20 mouse cellular contexts compared by ENCODE assay signal in genomic region chrX:144081146-144081545, GRCm38 (mm10).
A peak's percentile ranks its signal among the peaks of the same experiment; 100 is the strongest.
DNase-seq lines count a peak whose midpoint lies in the region; ATAC-seq and TF ChIP-seq lines count a peak whose summit lies in the region.
"Had no signal": no experiment of that assay in that cellular context is flagged by ENCODE, and none has a peak within 500 bp of the region (broad histone marks: within the 10 kb centered on the region; RNA-seq: fewer than 3 reads in every experiment).

No protein-coding gene starts in this region.

- peak; percentile 48 for DNase-seq in hindbrain, postnatal 0 days (ENCODE audit: low spot score)
- peak; percentile 48 for DNase-seq in midbrain, embryonic 14.5 days
- DNase-seq in NIH3T3 (ENCODE audit: low read depth) = peak; percentile 19
- no peak for DNase-seq in right cerebral cortex, adult 18-20 months
- DNase-seq: adrenal gland, adult 8-10 months; cerebellum, adult 2 months; gastrocnemius, postnatal 36 days; kidney, adult 11 months; kidney, postnatal 25 days; liver, embryonic 13.5 days; lung, postnatal 36 days; right cerebral cortex, postnatal 4 days; thymus, adult 18-20 months had no signal

- no peaks in the 10 kb centered on the region for H3K36me3 ChIP-seq in hindbrain, postnatal 0 days (ENCODE audit: insufficient read depth, low read length)
- H3K36me3 ChIP-seq in hindbrain, embryonic 13.5 days = no peaks in the 10 kb centered on the region
- no peaks in the 10 kb centered on the region for H3K36me3 ChIP-seq in midbrain, embryonic 14.5 days (ENCODE audit: control insufficient read depth, insufficient read depth, low read length)
- H3K36me3 ChIP-seq in midbrain, embryonic 15.5 days (replicated peaks) = no peaks in the 10 kb centered on the region
- no peaks in the 10 kb centered on the region for H3K36me3 ChIP-seq in forebrain, embryonic 13.5 days (ENCODE audit: poor library complexity, severe bottlenecking)
- H3K36me3 ChIP-seq: hindbrain, embryonic 12.5 days; liver, embryonic 13.5 days; midbrain, embryonic 13.5 days had no signal

- H3K9me3 ChIP-seq in hindbrain, postnatal 0 days (ENCODE audit: low read length) = no peaks in the 10 kb centered on the region
- no peaks in the 10 kb centered on the region for H3K9me3 ChIP-seq in hindbrain, embryonic 13.5 days
- H3K9me3 ChIP-seq in midbrain, embryonic 14.5 days (ENCODE audit: control insufficient read depth, low read length) = no peaks in the 10 kb centered on the region
- H3K9me3 ChIP-seq in midbrain, embryonic 15.5 days = no peaks in the 10 kb centered on the region
- H3K9me3 ChIP-seq in forebrain, embryonic 13.5 days (replicated peaks) = no peaks in the 10 kb centered on the region
- H3K9me3 ChIP-seq: hindbrain, embryonic 12.5 days; liver, embryonic 13.5 days; midbrain, embryonic 13.5 days had no signal

- H3K4me1 ChIP-seq in hindbrain, postnatal 0 days (ENCODE audit: insufficient read depth, low read length) = no peaks in the 10 kb centered on the region
- H3K4me1 ChIP-seq in hindbrain, embryonic 13.5 days (replicated peaks) = no peaks in the 10 kb centered on the region
- H3K4me1 ChIP-seq in midbrain, embryonic 14.5 days (ENCODE audit: control insufficient read depth, insufficient read depth, low read length) = no peaks in the 10 kb centered on the region
- H3K4me1 ChIP-seq in midbrain, embryonic 15.5 days = no peaks in the 10 kb centered on the region
- H3K4me1 ChIP-seq in forebrain, embryonic 13.5 days = no peaks in the 10 kb centered on the region
- H3K4me1 ChIP-seq: hindbrain, embryonic 12.5 days; liver, embryonic 13.5 days; midbrain, embryonic 13.5 days had no signal

- H3K4me3 ChIP-seq in hindbrain, postnatal 0 days (ENCODE audit: low read length) = no peak overlapping the region
- H3K4me3 ChIP-seq in hindbrain, embryonic 13.5 days = no peak overlapping the region
- no peak overlapping the region for H3K4me3 ChIP-seq in midbrain, embryonic 14.5 days (replicated peaks; ENCODE audit: low read depth, low read length)
- H3K4me3 ChIP-seq in midbrain, embryonic 15.5 days = no peak overlapping the region
- no peak overlapping the region for H3K4me3 ChIP-seq in forebrain, embryonic 13.5 days
- H3K4me3 ChIP-seq: hindbrain, embryonic 12.5 days; liver, embryonic 13.5 days; midbrain, embryonic 13.5 days had no signal

- H3K27me3 ChIP-seq in hindbrain, postnatal 0 days (ENCODE audit: insufficient read depth, low read length) = no peaks in the 10 kb centered on the region
- H3K27me3 ChIP-seq in hindbrain, embryonic 13.5 days = no peaks in the 10 kb centered on the region
- H3K27me3 ChIP-seq in midbrain, embryonic 14.5 days (ENCODE audit: control insufficient read depth, insufficient read depth, low read length) = no peaks in the 10 kb centered on the region
- H3K27me3 ChIP-seq in midbrain, embryonic 15.5 days (replicated peaks) = no peaks in the 10 kb centered on the region
- no peaks in the 10 kb centered on the region for H3K27me3 ChIP-seq in forebrain, embryonic 13.5 days
- H3K27me3 ChIP-seq: hindbrain, embryonic 12.5 days; liver, embryonic 13.5 days; midbrain, embryonic 13.5 days had no signal

- H3K4me2 ChIP-seq in hindbrain, postnatal 0 days (ENCODE audit: low read depth, low read length) = no peak overlapping the region
- H3K4me2 ChIP-seq in hindbrain, embryonic 13.5 days = no peak overlapping the region
- H3K4me2 ChIP-seq in midbrain, embryonic 14.5 days (ENCODE audit: low read length) = no peak overlapping the region
- H3K4me2 ChIP-seq in midbrain, embryonic 15.5 days = no peak overlapping the region
- no peak overlapping the region for H3K4me2 ChIP-seq in forebrain, embryonic 13.5 days
- H3K4me2 ChIP-seq: hindbrain, embryonic 12.5 days; liver, embryonic 13.5 days; midbrain, embryonic 13.5 days had no signal

- no peak overlapping the region for H3K27ac ChIP-seq in hindbrain, postnatal 0 days
- H3K27ac ChIP-seq in hindbrain, embryonic 13.5 days = no peak overlapping the region
- H3K27ac ChIP-seq in midbrain, embryonic 14.5 days (replicated peaks; ENCODE audit: low read depth, low read length) = no peak overlapping the region
- H3K27ac ChIP-seq in midbrain, embryonic 15.5 days = no peak overlapping the region
- no peak overlapping the region for H3K27ac ChIP-seq in forebrain, embryonic 13.5 days
- H3K27ac ChIP-seq: hindbrain, embryonic 12.5 days; liver, embryonic 13.5 days; midbrain, embryonic 13.5 days had no signal

- ATAC-seq in hindbrain, postnatal 0 days = no peak
- no peak for ATAC-seq in hindbrain, embryonic 13.5 days (ENCODE audit: low FRiP score)
- ATAC-seq in midbrain, embryonic 14.5 days (ENCODE audit: low FRiP score, low TSS enrichment) = no peak
- no peak for ATAC-seq in midbrain, embryonic 15.5 days (replicated peaks)
- no peak for ATAC-seq in forebrain, embryonic 13.5 days
- ATAC-seq: CD4-positive, CD25-positive, alpha-beta regulatory T cell, adult 4 months; midbrain, embryonic 13.5 days; Patski had no signal

- TF ChIP-seq CTCF in hindbrain, postnatal 0 days (IDR thresholded peaks at IDR 0.05; ENCODE audit: low read depth) = peak; percentile 38

- no peak overlapping the region for H3K9ac ChIP-seq in hindbrain, postnatal 0 days (replicated peaks; ENCODE audit: low read length)
- H3K9ac ChIP-seq in hindbrain, embryonic 13.5 days = no peak overlapping the region
- no peak overlapping the region for H3K9ac ChIP-seq in midbrain, embryonic 14.5 days (replicated peaks; ENCODE audit: low read length)
- H3K9ac ChIP-seq in midbrain, embryonic 15.5 days = no peak overlapping the region
- H3K9ac ChIP-seq in forebrain, embryonic 13.5 days = no peak overlapping the region
- H3K9ac ChIP-seq: hindbrain, embryonic 12.5 days; liver, embryonic 13.5 days; midbrain, embryonic 13.5 days had no signal

- WGBS in hindbrain, postnatal 0 days = 25% methylated on average over 1 of the region's 1 CpGs
- 29% methylated on average over 1 of the region's 1 CpGs for WGBS in hindbrain, embryonic 13.5 days
- 0% methylated on average over 1 of the region's 1 CpGs for WGBS in midbrain, embryonic 14.5 days
- 5% methylated on average over 1 of the region's 1 CpGs for WGBS in midbrain, embryonic 15.5 days
- 17% methylated on average over 1 of the region's 1 CpGs for WGBS in forebrain, embryonic 13.5 days
